Mouse (Mus musculus): ENCODE results near the gene Vmn1r50. TPM values are rescaled to one million over a fixed set of nuclear protein-coding genes. Genes with fewer than 3 reads are reported as not detected.
"Not testable (repeated sequence)": the region's sequence is repeated elsewhere in the genome, so short reads cannot be mapped to it uniquely, and the experiment has no call there.

Gene Vmn1r50
- polyA plus RNA-seq (2015; fragmentation: Nextera tagmentation; extraction: Ambion mirVana) = not detected in 2 replicates

DNA sequence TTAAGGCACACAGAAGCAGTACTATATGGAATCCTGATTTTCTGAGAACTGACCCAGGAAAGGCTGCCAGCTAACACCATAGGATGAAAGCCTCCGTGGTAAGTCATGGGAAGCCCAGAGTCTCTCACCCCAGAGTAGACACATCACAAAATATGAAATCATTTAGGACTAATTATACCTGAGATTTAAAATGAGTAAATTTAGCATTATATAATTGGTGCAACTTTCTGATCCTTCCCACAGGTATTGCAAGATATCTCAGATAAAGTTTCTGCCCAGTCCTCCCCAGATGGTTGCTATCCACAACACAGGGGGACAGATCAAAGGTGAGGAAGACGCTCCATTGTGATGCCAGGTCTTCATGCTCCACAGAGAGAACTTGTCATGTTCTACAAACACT, at the start of gene Vmn1r50:
Vmn1r50 (plus strand) TSS at position 301 of the 400 bp plus-strand sequence.
- no peak for DNase-seq (ENCODE audit: low spot score)

DNA sequence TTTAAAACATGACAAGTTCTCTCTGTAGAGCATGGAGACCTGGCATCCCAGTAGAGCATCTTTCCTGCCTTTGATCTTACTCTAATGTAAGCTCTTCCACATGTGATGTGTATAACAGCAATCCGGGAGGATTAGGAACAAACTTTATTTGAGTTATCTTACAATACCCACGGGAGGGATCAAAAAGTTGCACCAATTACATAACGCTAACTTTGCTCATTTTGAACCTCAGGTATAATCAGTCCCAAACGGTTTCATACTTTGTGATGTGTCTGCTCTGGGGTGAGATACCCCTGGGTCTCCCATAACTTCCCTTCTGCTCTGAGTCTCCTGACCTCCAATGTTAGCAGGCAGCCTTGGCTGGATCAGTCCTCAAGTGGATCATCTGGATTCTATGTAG, 22.8 kb upstream of the Vmn1r50 start, which contains the start of gene Vmn1r49:
Vmn1r49 (minus strand) TSS at position 101 of the 400 bp plus-strand sequence.
- no peak for DNase-seq (ENCODE audit: low spot score)

DNA sequence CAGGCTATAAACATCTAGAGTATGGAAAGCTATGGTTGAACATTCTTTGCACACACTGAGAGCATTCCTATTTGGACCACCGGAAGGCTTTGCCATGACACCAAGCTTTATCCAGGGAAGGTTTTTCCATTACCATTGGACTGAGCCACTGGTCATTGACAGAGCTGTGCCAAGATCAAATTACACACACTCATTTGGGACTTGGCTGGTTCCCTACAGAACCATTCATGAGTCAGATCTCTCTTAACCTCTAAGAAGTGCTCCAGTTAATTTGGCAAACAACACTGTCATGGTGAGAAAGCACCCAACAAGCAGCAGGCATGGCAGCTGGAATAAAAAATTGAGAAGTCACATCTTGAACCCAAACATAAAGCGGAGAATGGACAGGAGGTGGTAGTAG, 664 bp upstream of the Vmn1r50 start:
- no peak for DNase-seq (ENCODE audit: low spot score)

DNA sequence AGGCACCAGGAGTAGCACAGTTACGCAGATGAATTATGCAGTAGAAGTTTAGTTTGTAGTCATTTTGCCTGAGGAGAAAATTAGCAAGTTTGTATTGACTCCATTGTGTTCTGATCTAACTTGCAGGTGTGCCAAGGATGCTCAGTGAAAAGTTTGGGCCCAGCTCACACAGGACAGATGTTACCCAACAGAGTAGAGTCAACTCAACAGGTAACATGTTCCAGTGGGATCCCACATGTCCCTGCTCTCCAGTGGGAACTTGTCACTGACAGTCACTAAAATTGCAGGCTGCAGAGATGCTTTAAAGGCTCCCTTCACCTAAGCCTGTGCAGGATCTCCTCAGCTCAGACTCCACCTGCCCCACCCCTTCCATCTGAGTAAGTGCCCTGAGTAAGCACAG, 21.1 kb downstream of the Vmn1r50 start, which contains the start of gene Vmn1r51:
Vmn1r51 (plus strand) TSS at position 301 of the 400 bp plus-strand sequence.
- DNase-seq (ENCODE audit: low spot score) = not testable (repeated sequence)

Other genes starting within 250 kb of the Vmn1r50 start
- not detected in 2 replicates for gene Vmn1r42, start 225.0 kb upstream of the Vmn1r50 start, polyA plus RNA-seq (2015; fragmentation: Nextera tagmentation; extraction: Ambion mirVana)
- gene Vmn1r43, start 225.0 kb upstream of the Vmn1r50 start, polyA plus RNA-seq (2015; fragmentation: Nextera tagmentation; extraction: Ambion mirVana) = not detected in 2 replicates
- gene Vmn1r44, start 217.8 kb upstream of the Vmn1r50 start, polyA plus RNA-seq (2015; fragmentation: Nextera tagmentation; extraction: Ambion mirVana) = not detected in 2 replicates
- gene Vmn1r45, start 160.8 kb upstream of the Vmn1r50 start, polyA plus RNA-seq (2015; fragmentation: Nextera tagmentation; extraction: Ambion mirVana) = not detected in 2 replicates
- not detected in 2 replicates for gene Vmn1r46, start 132.1 kb upstream of the Vmn1r50 start, polyA plus RNA-seq (2015; fragmentation: Nextera tagmentation; extraction: Ambion mirVana)
- gene Vmn1r47, start 85.3 kb upstream of the Vmn1r50 start, polyA plus RNA-seq (2015; fragmentation: Nextera tagmentation; extraction: Ambion mirVana) = not detected in 2 replicates
- not detected in 2 replicates for gene Vmn1r48, start 64.6 kb upstream of the Vmn1r50 start, polyA plus RNA-seq (2015; fragmentation: Nextera tagmentation; extraction: Ambion mirVana)
- not detected in 2 replicates for gene Vmn1r49, start 22.9 kb upstream of the Vmn1r50 start, polyA plus RNA-seq (2015; fragmentation: Nextera tagmentation; extraction: Ambion mirVana)
- gene Vmn1r51, start 21.2 kb downstream of the Vmn1r50 start, polyA plus RNA-seq (2015; fragmentation: Nextera tagmentation; extraction: Ambion mirVana) = not detected in 2 replicates
- not detected in 2 replicates for gene Vmn1r52, start 73.4 kb downstream of the Vmn1r50 start, polyA plus RNA-seq (2015; fragmentation: Nextera tagmentation; extraction: Ambion mirVana)
- gene V1ra8, start 101.4 kb downstream of the Vmn1r50 start, polyA plus RNA-seq (2015; fragmentation: Nextera tagmentation; extraction: Ambion mirVana) = not detected in 2 replicates
- not detected in 2 replicates for gene Vmn1r53, start 123.0 kb downstream of the Vmn1r50 start, polyA plus RNA-seq (2015; fragmentation: Nextera tagmentation; extraction: Ambion mirVana)
- not detected in 2 replicates for gene Vmn1r54, start 144.9 kb downstream of the Vmn1r50 start, polyA plus RNA-seq (2015; fragmentation: Nextera tagmentation; extraction: Ambion mirVana)
- gene BC048671, start 199.8 kb downstream of the Vmn1r50 start, polyA plus RNA-seq (2015; fragmentation: Nextera tagmentation; extraction: Ambion mirVana) = not detected in 2 replicates
- gene Chst13, start 223.8 kb downstream of the Vmn1r50 start, polyA plus RNA-seq (2015; fragmentation: Nextera tagmentation; extraction: Ambion mirVana) = 0.13 TPM in 1 of 2 replicates, not detected in the other
- 0.05 TPM in 1 of 2 replicates, not detected in the other for gene Uroc1, start 231.9 kb downstream of the Vmn1r50 start, polyA plus RNA-seq (2015; fragmentation: Nextera tagmentation; extraction: Ambion mirVana)